Mouse (Mus musculus): ENCODE data around the gene Praf2. TPM values are rescaled to one million over a fixed set of nuclear protein-coding genes. Genes with fewer than 3 reads are reported as not detected.

Praf2 gene
- polyA plus RNA-seq, 1 experiment from 2014 or later: 145 TPM

DNA sequence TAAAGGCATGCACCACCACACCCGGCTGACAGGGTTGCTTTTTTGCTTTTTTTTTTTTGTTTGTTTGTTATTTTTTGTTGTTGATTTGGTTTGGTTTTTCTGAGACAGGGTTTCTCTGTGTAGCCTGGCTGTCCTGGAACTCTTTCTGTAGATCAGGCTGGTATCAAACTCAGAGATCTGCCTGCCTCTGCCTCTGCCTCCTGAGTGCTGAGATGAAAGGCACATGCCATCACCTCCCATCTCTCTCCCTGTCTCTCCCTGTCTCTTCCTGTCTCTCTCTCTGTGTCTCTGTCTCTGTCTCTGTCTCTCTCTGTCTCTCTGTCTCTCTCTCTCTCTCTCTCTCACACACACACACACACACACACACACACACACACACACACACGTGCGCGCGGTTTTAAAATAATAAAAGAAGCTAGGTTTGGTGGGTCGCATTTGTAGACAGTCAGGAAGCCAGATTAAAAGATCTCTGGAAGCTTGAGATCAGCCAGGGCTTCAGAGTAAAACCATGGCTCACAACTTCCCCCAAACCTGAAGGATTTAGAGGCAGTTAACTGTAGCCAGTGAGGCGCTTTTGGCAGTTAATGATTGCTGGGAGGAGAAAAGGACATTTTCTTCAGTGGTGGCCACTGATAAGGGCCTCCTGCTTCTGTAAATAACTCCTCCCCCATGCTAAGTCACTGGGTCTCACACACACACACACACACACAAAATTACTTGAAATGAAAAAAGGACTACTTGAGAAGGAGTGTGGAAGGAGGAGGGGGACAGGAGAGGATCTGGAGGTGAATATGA is 50.4 kb downstream of the Praf2 start:
- H3K4me2 ChIP-seq (ENCODE audit: low read length): no peak overlapping the region
- 74% methylated on average over 7 of the region's 7 CpGs for WGBS
- no peak overlapping the region for H3K27ac ChIP-seq (ENCODE audit: low read depth, low read length)
- peaks cover 3% of the 10 kb centered on the region; the same call in 1 of the 2 replicates for H3K36me3 ChIP-seq (ENCODE audit: control insufficient read depth, insufficient read depth, low read length)
- H3K4me1 ChIP-seq (ENCODE audit: control insufficient read depth, insufficient read depth, low read length): no peaks in the 10 kb centered on the region
- DNase-seq (ENCODE audit: low spot score) (no peak), ATAC-seq (no peak)
- H3K9ac ChIP-seq (ENCODE audit: low read length): no peak overlapping the region
- no peaks in the 10 kb centered on the region for H3K9me3 ChIP-seq (replicated peaks; ENCODE audit: control insufficient read depth, low read length)
- no peak overlapping the region for H3K4me3 ChIP-seq (ENCODE audit: low read depth, low read length)
- H3K27me3 ChIP-seq (replicated peaks; ENCODE audit: control insufficient read depth, insufficient read depth, low read length): no peaks in the 10 kb centered on the region

DNA sequence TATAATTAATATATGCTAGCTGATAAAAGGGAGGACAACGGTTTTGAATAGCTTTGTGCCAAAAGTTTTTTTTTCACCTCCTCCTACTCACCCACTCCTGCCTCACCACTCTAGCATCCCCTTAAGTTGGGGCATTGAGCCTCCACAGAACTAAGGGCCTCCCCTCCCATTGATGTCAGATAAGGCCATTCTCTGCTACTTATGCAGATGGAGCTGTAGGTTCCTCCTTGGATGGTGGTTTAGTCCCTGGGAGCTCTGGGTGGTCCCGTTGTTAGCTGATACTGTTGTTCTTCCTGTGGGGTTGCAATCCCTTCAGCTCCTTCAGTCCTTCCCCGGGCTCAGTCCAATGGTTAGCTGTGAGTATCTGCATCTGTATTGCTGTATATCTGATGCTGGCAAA is 51.1 kb downstream of the Praf2 start:
- Histone ChIP-seq H3K9ac (ENCODE audit: low read length) (no peak overlapping the region), H3K27ac (ENCODE audit: low read depth, low read length) (no peak overlapping the region), H3K4me2 (ENCODE audit: low read length) (no peak overlapping the region), H3K4me1 (ENCODE audit: control insufficient read depth, insufficient read depth, low read length) (no peaks in the 10 kb centered on the region), H3K4me3 (ENCODE audit: low read depth, low read length) (no peak overlapping the region), H3K9me3 (replicated peaks; ENCODE audit: control insufficient read depth, low read length) (no peaks in the 10 kb centered on the region), H3K36me3 (ENCODE audit: control insufficient read depth, insufficient read depth, low read length) (no peaks in the 10 kb centered on the region; the same call in 1 of the 2 replicates), H3K27me3 (replicated peaks; ENCODE audit: control insufficient read depth, insufficient read depth, low read length) (no peaks in the 10 kb centered on the region)
- 34% methylated on average over 3 of the region's 3 CpGs for WGBS
- DNase-seq (ENCODE audit: low spot score) (no peak), ATAC-seq (no peak)

Other genes with a start within 250 kb of the Praf2 start
- 0.09 TPM in 1 of 2 replicates, not detected in the other for gene Foxp3, start 154.8 kb upstream of the Praf2 start, polyA plus RNA-seq (2014; fragmentation: Nextera tagmentation; extraction: Ambion mirVana)
- gene Ppp1r3f, start 154.2 kb upstream of the Praf2 start, polyA plus RNA-seq (2014; fragmentation: Nextera tagmentation; extraction: Ambion mirVana): 2.6 and 3.3 TPM in 2 replicates
- gene Ccdc22, start 122.9 kb upstream of the Praf2 start, polyA plus RNA-seq (2014; fragmentation: Nextera tagmentation; extraction: Ambion mirVana): 37.0 and 44.0 TPM in 2 replicates
- gene Cacna1f, start 121.4 kb upstream of the Praf2 start, polyA plus RNA-seq (2014; fragmentation: Nextera tagmentation; extraction: Ambion mirVana): not detected in 2 replicates
- gene Syp, start 90.0 kb upstream of the Praf2 start, polyA plus RNA-seq (2014; fragmentation: Nextera tagmentation; extraction: Ambion mirVana): 69.2 and 96.1 TPM in 2 replicates
- 0.94 and 1.6 TPM in 2 replicates for gene Prickle3, start 71.2 kb upstream of the Praf2 start, polyA plus RNA-seq (2014; fragmentation: Nextera tagmentation; extraction: Ambion mirVana)
- 38.4 and 51.5 TPM in 2 replicates for gene Plp2, start 57.0 kb upstream of the Praf2 start, polyA plus RNA-seq (2014; fragmentation: Nextera tagmentation; extraction: Ambion mirVana)
- gene Magix, start 47.2 kb upstream of the Praf2 start, polyA plus RNA-seq (2014; fragmentation: Nextera tagmentation; extraction: Ambion mirVana): 0.13 TPM in 1 of 2 replicates, not detected in the other
- 56.2 and 57.4 TPM in 2 replicates for gene Gpkow, start 31.3 kb upstream of the Praf2 start, polyA plus RNA-seq (2014; fragmentation: Nextera tagmentation; extraction: Ambion mirVana)
- gene Wdr45, start 14.1 kb upstream of the Praf2 start, polyA plus RNA-seq (2014; fragmentation: Nextera tagmentation; extraction: Ambion mirVana): 30.2 and 31.3 TPM in 2 replicates
- not detected in 2 replicates for gene Gm45208, start 6.2 kb upstream of the Praf2 start, polyA plus RNA-seq (2014; fragmentation: Nextera tagmentation; extraction: Ambion mirVana)
- 43.8 and 45.3 TPM in 2 replicates for gene Ccdc120, start 22.5 kb downstream of the Praf2 start, polyA plus RNA-seq (2014; fragmentation: Nextera tagmentation; extraction: Ambion mirVana)
- 16.1 and 23.9 TPM in 2 replicates for gene Tfe3, start 34.1 kb downstream of the Praf2 start, polyA plus RNA-seq (2014; fragmentation: Nextera tagmentation; extraction: Ambion mirVana)
- 44.0 and 50.4 TPM in 2 replicates for gene Gripap1, start 61.3 kb downstream of the Praf2 start, polyA plus RNA-seq (2014; fragmentation: Nextera tagmentation; extraction: Ambion mirVana)
- 1.3 and 1.6 TPM in 2 replicates for gene Kcnd1, start 93.8 kb downstream of the Praf2 start, polyA plus RNA-seq (2014; fragmentation: Nextera tagmentation; extraction: Ambion mirVana)
- 31.8 and 36.9 TPM in 2 replicates for gene Otud5, start 112.9 kb downstream of the Praf2 start, polyA plus RNA-seq (2014; fragmentation: Nextera tagmentation; extraction: Ambion mirVana)
- 11.3 and 15.1 TPM in 2 replicates for gene Pim2, start 149.8 kb downstream of the Praf2 start, polyA plus RNA-seq (2014; fragmentation: Nextera tagmentation; extraction: Ambion mirVana)
- 17.1 and 17.8 TPM in 2 replicates for gene Slc35a2, start 155.6 kb downstream of the Praf2 start, polyA plus RNA-seq (2014; fragmentation: Nextera tagmentation; extraction: Ambion mirVana)
- 144 and 172 TPM in 2 replicates for gene Pqbp1, start 170.8 kb downstream of the Praf2 start, polyA plus RNA-seq (2014; fragmentation: Nextera tagmentation; extraction: Ambion mirVana)
- 193 and 227 TPM in 2 replicates for gene Timm17b, start 170.9 kb downstream of the Praf2 start, polyA plus RNA-seq (2014; fragmentation: Nextera tagmentation; extraction: Ambion mirVana)
- not detected in 2 replicates for gene Gm10491, start 179.4 kb downstream of the Praf2 start, polyA plus RNA-seq (2014; fragmentation: Nextera tagmentation; extraction: Ambion mirVana)
- gene Gm10490, start 181.1 kb downstream of the Praf2 start, polyA plus RNA-seq (2014; fragmentation: Nextera tagmentation; extraction: Ambion mirVana): not detected in 2 replicates
- 84.4 and 111 TPM in 2 replicates for gene Pcsk1n, start 191.4 kb downstream of the Praf2 start, polyA plus RNA-seq (2014; fragmentation: Nextera tagmentation; extraction: Ambion mirVana)
- gene Eras, start 200.2 kb downstream of the Praf2 start, polyA plus RNA-seq (2014; fragmentation: Nextera tagmentation; extraction: Ambion mirVana): not detected in 2 replicates
- gene Hdac6, start 219.4 kb downstream of the Praf2 start, polyA plus RNA-seq (2014; fragmentation: Nextera tagmentation; extraction: Ambion mirVana): 43.3 and 50.4 TPM in 2 replicates
- 0.11 and 0.19 TPM in 2 replicates for gene Gata1, start 249.6 kb downstream of the Praf2 start, polyA plus RNA-seq (2014; fragmentation: Nextera tagmentation; extraction: Ambion mirVana)

Measured in forebrain, embryonic 14.5 days (tissue).